Mouse (Mus musculus): Measurements from ENCODE around the gene Zfp981.
"Not testable (repeated sequence)": the region's sequence is repeated elsewhere in the genome, so short reads cannot be mapped to it uniquely, and the experiment has no call there.

DNA sequence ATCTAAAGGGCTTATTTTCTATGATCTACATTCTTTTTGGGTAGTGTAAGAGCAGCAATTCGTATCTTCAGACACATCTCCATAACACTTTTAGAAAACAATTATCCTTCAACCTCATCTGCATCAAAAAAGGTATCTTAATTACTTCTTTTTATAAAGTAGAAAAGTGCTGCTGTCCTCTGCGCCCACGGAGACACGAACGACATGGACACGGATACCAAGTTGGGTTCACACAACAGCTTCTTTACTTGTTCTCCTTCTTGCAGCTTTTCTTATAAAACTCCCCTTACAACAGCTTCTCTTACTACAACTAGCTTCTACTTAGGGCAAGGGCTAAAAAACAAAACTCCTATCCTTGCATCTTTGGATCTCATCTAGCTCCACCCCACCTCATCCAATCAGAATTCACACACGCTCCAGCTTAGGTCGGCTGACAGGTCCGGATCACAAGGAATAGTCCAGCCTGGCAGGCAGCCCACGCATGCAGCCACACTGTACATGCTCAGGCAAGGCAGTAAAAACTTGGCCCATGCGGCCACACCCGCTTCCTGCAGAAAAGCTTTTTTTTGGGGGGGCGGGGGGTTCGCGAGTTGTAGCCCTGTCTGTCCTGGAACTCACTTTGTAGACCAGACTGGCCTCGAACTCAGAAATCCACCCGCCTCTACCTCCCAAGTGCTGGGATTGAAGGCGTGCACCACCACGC, 38.0 kb upstream of the Zfp981 start:
- not testable (repeated sequence) for TF ChIP-seq POLR2A (IDR thresholded peaks at IDR 0.05; ENCODE audit: borderline replicate concordance, low read depth, low read length); CTCF (IDR thresholded peaks at IDR 0.05; ENCODE audit: low read depth, low read length)

Data from bone marrow macrophage, adult 2 months (primary cell).